Mouse (Mus musculus) forebrain, postnatal 0 days (tissue): ENCODE data around the gene Olfr924. TPM values are rescaled to one million over a fixed set of nuclear protein-coding genes. Genes with fewer than 3 reads are reported as not detected.

Experiments
- ATAC-seq: fragments of 200-750 bp; cut with Nextera tagmentation; 2 replicates; pipeline ENCODE4 v1.8.0; 2017; ENCODE audit warnings: mild to moderate bottlenecking, moderate library complexity
- DNase-seq: peaks from one replicate; pipeline ENCODE4 v3.0.0-alpha.2; 2015
- H3K27ac ChIP-seq: fragments of 300-500 bp; sonication (generic); 2 replicates; pipeline ENCODE4 v1.5.1; 2014; ENCODE audit warnings: low read depth, mild to moderate bottlenecking, antibody characterized with exemption, low read length, moderate library complexity, mixed read lengths
- H3K27me3 ChIP-seq: fragments of 300-500 bp; sonication (generic); 2 replicates; pipeline ENCODE4 v1.6.1; 2014; ENCODE audit warnings: mild to moderate bottlenecking, low read length, mixed read lengths; ENCODE audit not compliant: insufficient read depth
- H3K36me3 ChIP-seq: fragments of 300-500 bp; sonication (generic); 2 replicates; pipeline ENCODE4 v1.6.1; 2014; ENCODE audit warnings: mild to moderate bottlenecking, moderate library complexity; ENCODE audit not compliant: insufficient read depth
- H3K4me1 ChIP-seq: fragments of 300-500 bp; sonication (generic); 2 replicates; pipeline ENCODE4 v1.6.1; 2014; ENCODE audit warnings: antibody characterized with exemption; ENCODE audit not compliant: insufficient read depth
- H3K4me2 ChIP-seq: fragments of 300-500 bp; sonication (generic); 2 replicates; pipeline ENCODE4 v1.6.1; 2014; ENCODE audit warnings: low read depth, mild to moderate bottlenecking, moderate library complexity
- H3K4me3 ChIP-seq: fragments of 300-500 bp; sonication (generic); 2 replicates; pipeline ENCODE4 v1.5.1; 2014; ENCODE audit warnings: low read depth, low read length, mixed read lengths
- H3K9ac ChIP-seq: fragments of 300-500 bp; sonication (generic); 2 replicates; pipeline ENCODE4 v1.6.1; 2014; ENCODE audit warnings: mild to moderate bottlenecking
- H3K9me3 ChIP-seq: fragments of 300-500 bp; sonication (generic); 2 replicates; pipeline ENCODE4 v1.6.1; 2016; ENCODE audit warnings: low read length
- CTCF ChIP-seq: sonication (generic); IDR thresholded peaks from 2 replicates; pipeline ENCODE4 v1.5.1; 2016; ENCODE audit warnings: antibody characterized with exemption, control low read depth, low read depth
- WGBS: fragments of 180-500 bp; shearing (Covaris S2); extraction: QIAGEN DNeasy Blood & Tissue Kit; methylation state at CpG from one replicate; pipeline ENCODE4 v1.1.7; 2014; 5-methylcytosine and 5-hydroxymethylcytosine counted together
- polyA plus RNA-seq: library from polyadenylated mRNA; unstranded; fragments of >200 nt; fragmentation: Nextera tagmentation; extraction: Ambion mirVana; gene quantifications from 2 replicates; pipeline ENCODE4 v1.2.1, GENCODE M21; 2015
- total RNA-seq: library from RNA; depleted of rRNA; stranded (reverse); fragments of >200 nt; gene quantifications from 2 replicates; pipeline ENCODE4 v1.2.3, GENCODE M21; 2014; rRNA removed

Olfr924 gene
- total and polyA plus RNA-seq, 2 experiments from 2014 or later = not detected

GRCm38 (mm10) chr9:38876826-38877225 is 32.6 kb downstream of the Olfr924 start, which contains the start of gene Olfr926:
Olfr926 (plus strand) TSS chr9:38877126.
- DNase-seq (no peak), ATAC-seq (no peak)
- H3K9ac ChIP-seq = no peak within 1 kb of the TSS
- H3K27me3 ChIP-seq = no peaks in the 10 kb centered on the region
- H3K4me2 ChIP-seq = no peak within 1 kb of the TSS
- no peak within 1 kb of the TSS for H3K4me3 ChIP-seq
- 89% methylated on average over 2 of the region's 2 CpGs for WGBS
- H3K9me3 ChIP-seq = no peaks in the 10 kb centered on the region
- no peak within 1 kb of the TSS for H3K27ac ChIP-seq
- no peaks in the 10 kb centered on the region for H3K36me3 ChIP-seq
- no peak for TF ChIP-seq CTCF
- no peaks in the 10 kb centered on the region for H3K4me1 ChIP-seq

Other genes starting within 250 kb of the Olfr924 start
- gene Olfr914, start 239.3 kb upstream of the Olfr924 start, total RNA-seq = not detected in 2 replicates
- gene Olfr914, start 239.3 kb upstream of the Olfr924 start, polyA plus RNA-seq = not detected in 2 replicates
- gene Olfr916, start 184.6 kb upstream of the Olfr924 start, total RNA-seq = not detected in 2 replicates
- not detected in 2 replicates for gene Olfr916, start 184.6 kb upstream of the Olfr924 start, polyA plus RNA-seq
- not detected in 2 replicates for gene Olfr917, start 178.6 kb upstream of the Olfr924 start, total RNA-seq
- not detected in 2 replicates for gene Olfr917, start 178.6 kb upstream of the Olfr924 start, polyA plus RNA-seq
- gene Olfr918, start 169.8 kb upstream of the Olfr924 start, total RNA-seq = not detected in 2 replicates
- not detected in 2 replicates for gene Olfr918, start 169.8 kb upstream of the Olfr924 start, polyA plus RNA-seq
- gene Olfr919, start 140.8 kb upstream of the Olfr924 start, total RNA-seq = not detected in 2 replicates
- not detected in 2 replicates for gene Olfr919, start 140.8 kb upstream of the Olfr924 start, polyA plus RNA-seq
- gene Vwa5a, start 126.2 kb upstream of the Olfr924 start, total RNA-seq = 6.5 and 7.9 TPM in 2 replicates
- 5.0 and 5.5 TPM in 2 replicates for gene Vwa5a, start 126.2 kb upstream of the Olfr924 start, polyA plus RNA-seq
- under 0.01 and 0.14 TPM in 2 replicates for gene Olfr920, start 92.2 kb upstream of the Olfr924 start, total RNA-seq
- not detected in 2 replicates for gene Olfr920, start 92.2 kb upstream of the Olfr924 start, polyA plus RNA-seq
- not detected in 2 replicates for gene Olfr921, start 71.4 kb upstream of the Olfr924 start, total RNA-seq
- not detected in 2 replicates for gene Olfr921, start 71.4 kb upstream of the Olfr924 start, polyA plus RNA-seq
- not detected in 2 replicates for gene Olfr922, start 29.8 kb upstream of the Olfr924 start, total RNA-seq
- not detected in 2 replicates for gene Olfr922, start 29.8 kb upstream of the Olfr924 start, polyA plus RNA-seq
- gene Olfr923, start 17.9 kb upstream of the Olfr924 start, total RNA-seq = not detected in 2 replicates
- gene Olfr923, start 17.9 kb upstream of the Olfr924 start, polyA plus RNA-seq = not detected in 2 replicates
- gene Olfr26, start 10.6 kb downstream of the Olfr924 start, total RNA-seq = not detected in 2 replicates
- not detected in 2 replicates for gene Olfr26, start 10.6 kb downstream of the Olfr924 start, polyA plus RNA-seq
- gene Olfr926, start 32.7 kb downstream of the Olfr924 start, total RNA-seq = not detected in 2 replicates
- gene Olfr926, start 32.7 kb downstream of the Olfr924 start, polyA plus RNA-seq = not detected in 2 replicates
- gene Olfr930, start 85.4 kb downstream of the Olfr924 start, total RNA-seq = not detected in 2 replicates
- not detected in 2 replicates for gene Olfr930, start 85.4 kb downstream of the Olfr924 start, polyA plus RNA-seq
- not detected in 2 replicates for gene Olfr933, start 127.9 kb downstream of the Olfr924 start, total RNA-seq
- gene Olfr933, start 127.9 kb downstream of the Olfr924 start, polyA plus RNA-seq = not detected in 2 replicates
- not detected in 2 replicates for gene Olfr934, start 143.9 kb downstream of the Olfr924 start, total RNA-seq
- not detected in 2 replicates for gene Olfr934, start 143.9 kb downstream of the Olfr924 start, polyA plus RNA-seq
- not detected in 2 replicates for gene Olfr935, start 155.2 kb downstream of the Olfr924 start, total RNA-seq
- not detected in 2 replicates for gene Olfr935, start 155.2 kb downstream of the Olfr924 start, polyA plus RNA-seq
- gene Olfr146, start 178.9 kb downstream of the Olfr924 start, total RNA-seq = not detected in 2 replicates
- gene Olfr146, start 178.9 kb downstream of the Olfr924 start, polyA plus RNA-seq = not detected in 2 replicates
- not detected in 2 replicates for gene Olfr937, start 220.5 kb downstream of the Olfr924 start, total RNA-seq
- gene Olfr937, start 220.5 kb downstream of the Olfr924 start, polyA plus RNA-seq = not detected in 2 replicates
- gene Olfr938, start 234.4 kb downstream of the Olfr924 start, total RNA-seq = not detected in 2 replicates
- gene Olfr938, start 234.4 kb downstream of the Olfr924 start, polyA plus RNA-seq = not detected in 2 replicates